Mouse (Mus musculus): ENCODE data around the gene Fbxo28. TPM values are rescaled to one million over a fixed set of nuclear protein-coding genes. Genes with fewer than 3 reads are reported as not detected.

Gene Fbxo28
- polyA plus RNA-seq, 1 experiment from 2014 or later = 26.4 TPM

DNA sequence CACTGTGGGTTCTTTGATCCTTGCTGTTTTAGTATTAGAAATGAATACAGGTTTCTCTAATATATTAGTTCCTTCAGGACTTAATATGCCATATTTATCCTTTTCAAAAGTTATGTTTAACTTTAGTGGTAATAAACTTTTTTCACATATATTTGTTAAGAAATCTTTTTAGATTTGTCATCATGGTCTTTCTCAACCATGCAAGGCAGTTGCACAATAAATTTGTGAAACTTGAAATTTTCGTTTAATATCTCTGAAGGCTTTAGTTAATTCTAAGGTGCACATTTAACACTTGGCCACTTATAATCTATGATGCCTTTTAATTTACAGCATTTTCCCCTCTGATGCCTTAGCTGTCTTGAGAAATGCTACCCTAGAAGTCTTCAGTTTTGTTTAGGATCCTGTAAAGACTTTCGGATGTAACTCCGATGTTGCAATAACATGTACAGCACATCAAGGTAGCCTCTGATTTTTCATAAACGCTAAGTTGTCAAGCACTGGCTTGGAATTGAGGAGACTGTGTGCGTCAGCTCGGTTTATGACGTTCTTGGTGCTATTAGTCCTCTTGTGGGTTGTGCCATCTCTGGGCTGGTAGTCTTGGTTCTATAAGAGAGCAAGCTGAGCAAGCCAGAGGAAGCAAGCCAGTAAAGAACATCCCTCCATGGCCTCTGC lies 7.5 kb downstream of the Fbxo28 start:
- H3K27me3 ChIP-seq (ENCODE audit: control insufficient read depth, insufficient read depth, low read length) = no peaks in the 10 kb centered on the region
- no peaks in the 10 kb centered on the region for H3K4me1 ChIP-seq (ENCODE audit: control insufficient read depth, insufficient read depth, low read length)
- no peak overlapping the region for H3K9ac ChIP-seq (ENCODE audit: low read length)
- WGBS = 91% methylated on average over 7 of the region's 7 CpGs
- no peaks in the 10 kb centered on the region for H3K36me3 ChIP-seq (ENCODE audit: control insufficient read depth, insufficient read depth, low read length)
- no peak overlapping the region for H3K4me2 ChIP-seq (ENCODE audit: low read depth, severe bottlenecking)
- ATAC-seq (ENCODE audit: insufficient number of reproducible peaks, low FRiP score, low TSS enrichment, low read depth) = no peak
- H3K9me3 ChIP-seq (ENCODE audit: control insufficient read depth, low read length) = no peaks in the 10 kb centered on the region
- no peak overlapping the region for H3K27ac ChIP-seq (replicated peaks; ENCODE audit: low read depth, low read length)
- no peak overlapping the region for H3K4me3 ChIP-seq (ENCODE audit: low read depth, low read length)
- no peak for DNase-seq (ENCODE audit: low spot score)

- H3K9me3 ChIP-seq (ENCODE audit: control insufficient read depth, low read length) = no peaks in the 10 kb centered on the region
- no peak overlapping the region for H3K27ac ChIP-seq (replicated peaks; ENCODE audit: low read depth, low read length)
- no peaks in the 10 kb centered on the region for H3K27me3 ChIP-seq (ENCODE audit: control insufficient read depth, insufficient read depth, low read length)
- 94% methylated on average over 5 of the region's 5 CpGs for WGBS
- H3K4me1 ChIP-seq (ENCODE audit: control insufficient read depth, insufficient read depth, low read length) = no peaks in the 10 kb centered on the region
- H3K4me3 ChIP-seq (ENCODE audit: low read depth, low read length) = no peak overlapping the region
- DNase-seq (ENCODE audit: low spot score) (no peak), ATAC-seq (ENCODE audit: insufficient number of reproducible peaks, low FRiP score, low TSS enrichment, low read depth) (no peak)
- H3K9ac ChIP-seq (ENCODE audit: low read length) = no peak overlapping the region
- H3K4me2 ChIP-seq (ENCODE audit: low read depth, severe bottlenecking) = no peak overlapping the region
- H3K36me3 ChIP-seq (ENCODE audit: control insufficient read depth, insufficient read depth, low read length) = no peaks in the 10 kb centered on the region
These were observed 9.1 kb downstream of the Fbxo28 start for GRCm38 (mm10) chr1:182332090-182333034.

DNA sequence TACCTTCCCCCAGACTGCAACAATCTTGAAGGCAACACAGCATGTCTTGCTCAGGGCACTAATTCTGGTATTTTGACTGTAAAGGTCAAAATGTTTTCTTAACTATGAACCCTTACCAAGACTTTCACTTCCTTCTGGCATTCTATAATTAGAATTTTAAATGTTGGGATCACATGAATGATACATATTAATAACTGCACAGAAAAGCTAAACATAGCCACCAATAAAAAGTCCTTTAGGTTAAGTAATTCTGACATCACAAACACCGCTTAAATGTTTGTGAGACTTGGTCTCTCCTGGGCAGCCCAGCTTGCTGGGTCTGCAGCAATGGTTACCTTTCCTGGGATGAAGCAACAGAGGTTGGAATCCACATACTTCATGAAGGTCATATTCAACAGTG lies 15.5 kb downstream of the Fbxo28 start:
- DNase-seq (ENCODE audit: low spot score) (no peak), ATAC-seq (ENCODE audit: insufficient number of reproducible peaks, low FRiP score, low TSS enrichment, low read depth) (no peak)
- WGBS = 96% methylated on average over 1 of the region's 1 CpGs
- Histone ChIP-seq H3K4me1 (ENCODE audit: control insufficient read depth, insufficient read depth, low read length) (no peaks in the 10 kb centered on the region), H3K9me3 (ENCODE audit: control insufficient read depth, low read length) (no peaks in the 10 kb centered on the region), H3K4me2 (ENCODE audit: low read depth, severe bottlenecking) (no peak overlapping the region), H3K4me3 (ENCODE audit: low read depth, low read length) (no peak overlapping the region), H3K36me3 (ENCODE audit: control insufficient read depth, insufficient read depth, low read length) (peaks cover 15% of the 10 kb centered on the region; the same call in 1 of the 2 replicates), H3K27ac (replicated peaks; ENCODE audit: low read depth, low read length) (no peak overlapping the region), H3K9ac (ENCODE audit: low read length) (no peak overlapping the region), H3K27me3 (ENCODE audit: control insufficient read depth, insufficient read depth, low read length) (no peaks in the 10 kb centered on the region)

GRCm38 (mm10) chr1:182324552-182324951 lies 16.9 kb downstream of the Fbxo28 start:
- Histone ChIP-seq H3K27me3 (ENCODE audit: control insufficient read depth, insufficient read depth, low read length) (no peaks in the 10 kb centered on the region), H3K9ac (ENCODE audit: low read length) (no peak overlapping the region), H3K4me3 (ENCODE audit: low read depth, low read length) (no peak overlapping the region), H3K9me3 (ENCODE audit: control insufficient read depth, low read length) (no peaks in the 10 kb centered on the region), H3K36me3 (ENCODE audit: control insufficient read depth, insufficient read depth, low read length) (peaks cover 15% of the 10 kb centered on the region; the same call in 1 of the 2 replicates), H3K4me2 (ENCODE audit: low read depth, severe bottlenecking) (no peak overlapping the region), H3K27ac (replicated peaks; ENCODE audit: low read depth, low read length) (no peak overlapping the region), H3K4me1 (ENCODE audit: control insufficient read depth, insufficient read depth, low read length) (no peaks in the 10 kb centered on the region)
- 97% methylated on average over 7 of the region's 7 CpGs for WGBS
- no peak for DNase-seq (ENCODE audit: low spot score)
- no peak for ATAC-seq (ENCODE audit: insufficient number of reproducible peaks, low FRiP score, low TSS enrichment, low read depth)

- ATAC-seq (ENCODE audit: insufficient number of reproducible peaks, low FRiP score, low TSS enrichment, low read depth) (no peak), DNase-seq (ENCODE audit: low spot score) (no peak)
- H3K4me1 ChIP-seq (ENCODE audit: control insufficient read depth, insufficient read depth, low read length) = no peaks in the 10 kb centered on the region
- H3K4me2 ChIP-seq (ENCODE audit: low read depth, severe bottlenecking) = no peak overlapping the region
- H3K27me3 ChIP-seq (ENCODE audit: control insufficient read depth, insufficient read depth, low read length) = no peaks in the 10 kb centered on the region
- no peak overlapping the region for H3K27ac ChIP-seq (replicated peaks; ENCODE audit: low read depth, low read length)
- H3K9me3 ChIP-seq (ENCODE audit: control insufficient read depth, low read length) = no peaks in the 10 kb centered on the region
- H3K4me3 ChIP-seq (ENCODE audit: low read depth, low read length) = no peak overlapping the region
- no peak overlapping the region for H3K9ac ChIP-seq (ENCODE audit: low read length)
- 96% methylated on average over 3 of the region's 3 CpGs for WGBS
- peaks cover 18% of the 10 kb centered on the region for H3K36me3 ChIP-seq (ENCODE audit: control insufficient read depth, insufficient read depth, low read length)
These were observed 18.3 kb downstream of the Fbxo28 start for GRCm38 (mm10) chr1:182323139-182323538.

GRCm38 (mm10) chr1:182314201-182314600 lies 27.2 kb downstream of the Fbxo28 start:
- ATAC-seq (ENCODE audit: insufficient number of reproducible peaks, low FRiP score, low TSS enrichment, low read depth) = no peak
- Histone ChIP-seq H3K4me2 (ENCODE audit: low read depth, severe bottlenecking) (no peak overlapping the region), H3K4me1 (ENCODE audit: control insufficient read depth, insufficient read depth, low read length) (no peaks in the 10 kb centered on the region), H3K27me3 (ENCODE audit: control insufficient read depth, insufficient read depth, low read length) (no peaks in the 10 kb centered on the region), H3K9ac (ENCODE audit: low read length) (no peak overlapping the region), H3K4me3 (ENCODE audit: low read depth, low read length) (no peak overlapping the region), H3K27ac (replicated peaks; ENCODE audit: low read depth, low read length) (no peak overlapping the region), H3K9me3 (ENCODE audit: control insufficient read depth, low read length) (peaks cover 3% of the 10 kb centered on the region; the same call in 1 of the 2 replicates), H3K36me3 (ENCODE audit: control insufficient read depth, insufficient read depth, low read length) (peaks cover 16% of the 10 kb centered on the region)
- WGBS = 95% methylated on average over 5 of the region's 5 CpGs
- DNase-seq (ENCODE audit: low spot score) = no peak

- no peak for ATAC-seq (ENCODE audit: insufficient number of reproducible peaks, low FRiP score, low TSS enrichment, low read depth)
These were observed 28.2 kb downstream of the Fbxo28 start for GRCm38 (mm10) chr1:182313181-182313580.

DNA sequence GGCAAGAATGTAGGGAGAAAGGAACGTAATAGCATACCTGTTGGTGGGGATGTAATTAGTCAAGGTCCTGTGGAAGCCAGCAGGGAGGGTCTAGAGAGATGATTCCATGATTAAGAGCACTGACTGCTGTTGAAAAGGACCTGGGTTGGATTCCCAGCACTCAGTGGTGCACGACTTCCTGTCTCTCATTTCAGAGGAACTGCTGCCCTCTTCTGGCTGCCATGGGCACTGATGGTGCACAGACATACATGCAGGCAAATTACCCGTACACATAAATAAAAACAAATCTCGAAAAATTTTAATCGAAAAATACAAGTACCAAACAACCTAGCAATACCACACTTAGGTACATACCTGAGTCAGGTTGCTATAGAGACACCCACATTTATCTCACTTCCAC lies 30.1 kb downstream of the Fbxo28 start:
- Histone ChIP-seq H3K36me3 (ENCODE audit: control insufficient read depth, insufficient read depth, low read length) (peaks cover 5% of the 10 kb centered on the region; the same call in 1 of the 2 replicates), H3K4me2 (ENCODE audit: low read depth, severe bottlenecking) (no peak overlapping the region), H3K9ac (ENCODE audit: low read length) (no peak overlapping the region), H3K27ac (replicated peaks; ENCODE audit: low read depth, low read length) (no peak overlapping the region), H3K4me3 (ENCODE audit: low read depth, low read length) (no peak overlapping the region), H3K27me3 (ENCODE audit: control insufficient read depth, insufficient read depth, low read length) (no peaks in the 10 kb centered on the region), H3K4me1 (ENCODE audit: control insufficient read depth, insufficient read depth, low read length) (no peaks in the 10 kb centered on the region), H3K9me3 (ENCODE audit: control insufficient read depth, low read length) (peaks cover 3% of the 10 kb centered on the region; the same call in 1 of the 2 replicates)
- WGBS = 94% methylated on average over 5 of the region's 5 CpGs
- ATAC-seq (ENCODE audit: insufficient number of reproducible peaks, low FRiP score, low TSS enrichment, low read depth) = no peak
- DNase-seq (ENCODE audit: low spot score) = no peak

More at GRCm38 (mm10) chr1:182313181-182313580, 28.2 kb downstream of the Fbxo28 start:
- Histone ChIP-seq H3K9me3 (ENCODE audit: control insufficient read depth, low read length) (peaks cover 3% of the 10 kb centered on the region; the same call in 1 of the 2 replicates), H3K4me3 (ENCODE audit: low read depth, low read length) (no peak overlapping the region), H3K9ac (ENCODE audit: low read length) (no peak overlapping the region), H3K4me1 (ENCODE audit: control insufficient read depth, insufficient read depth, low read length) (no peaks in the 10 kb centered on the region), H3K4me2 (ENCODE audit: low read depth, severe bottlenecking) (no peak overlapping the region), H3K27me3 (ENCODE audit: control insufficient read depth, insufficient read depth, low read length) (no peaks in the 10 kb centered on the region), H3K36me3 (ENCODE audit: control insufficient read depth, insufficient read depth, low read length) (peaks cover 15% of the 10 kb centered on the region), H3K27ac (replicated peaks; ENCODE audit: low read depth, low read length) (no peak overlapping the region)
- 96% methylated on average over 8 of the region's 8 CpGs for WGBS
- DNase-seq (ENCODE audit: low spot score) = no peak
